Mouse (Mus musculus) limb, embryonic 11.5 days (tissue): ENCODE data around the gene Praf2. TPM values are rescaled to one million over a fixed set of nuclear protein-coding genes. Genes with fewer than 3 reads are reported as not detected.
"Not testable (repeated sequence)": the region's sequence is repeated elsewhere in the genome, so short reads cannot be mapped to it uniquely, and the experiment has no call there.

Source experiments
- ATAC-seq: fragments of 200-750 bp; cut with Nextera tagmentation; 2 replicates; pipeline ENCODE4 v1.8.0; 2017; ENCODE audit warnings: low read depth; ENCODE audit not compliant: insufficient number of reproducible peaks, low FRiP score, low TSS enrichment
- DNase-seq: peaks from one replicate; pipeline ENCODE4 v3.0.0-alpha.2; 2015; ENCODE audit warnings: low spot score
- H3K27ac ChIP-seq: fragments of 300-500 bp; sonication (generic); replicated peaks from 2 replicates; pipeline ENCODE4 v1.5.1; 2014; ENCODE audit warnings: low read depth, mild to moderate bottlenecking, low read length
- H3K27me3 ChIP-seq: fragments of 300-500 bp; sonication (generic); 2 replicates; pipeline ENCODE4 v1.6.1; 2014; ENCODE audit warnings: mild to moderate bottlenecking, low read length, mixed read lengths; ENCODE audit not compliant: control insufficient read depth, insufficient read depth
- H3K36me3 ChIP-seq: fragments of 300-500 bp; sonication (generic); 2 replicates; pipeline ENCODE4 v1.6.1; 2014; ENCODE audit warnings: mild to moderate bottlenecking, low read length, moderate library complexity, mixed read lengths; ENCODE audit not compliant: control insufficient read depth, insufficient read depth
- H3K4me1 ChIP-seq: fragments of 300-500 bp; sonication (generic); 2 replicates; pipeline ENCODE4 v1.6.1; 2014; ENCODE audit warnings: low read length, mixed read lengths; ENCODE audit not compliant: control insufficient read depth, insufficient read depth
- H3K4me2 ChIP-seq: fragments of 300-500 bp; sonication (generic); 2 replicates; pipeline ENCODE4 v1.6.1; 2014; ENCODE audit warnings: low read depth, mild to moderate bottlenecking, moderate library complexity; ENCODE audit not compliant: severe bottlenecking
- H3K4me3 ChIP-seq: fragments of 300-500 bp; sonication (generic); 2 replicates; pipeline ENCODE4 v1.5.1; 2014; ENCODE audit warnings: low read depth, low read length
- H3K9ac ChIP-seq: fragments of 300-500 bp; sonication (generic); 2 replicates; pipeline ENCODE4 v1.6.1; 2014; ENCODE audit warnings: mild to moderate bottlenecking, low read length
- H3K9me3 ChIP-seq: fragments of 300-500 bp; sonication (generic); 2 replicates; pipeline ENCODE4 v1.6.1; 2016; ENCODE audit warnings: low read length; ENCODE audit not compliant: control insufficient read depth
- WGBS: fragments of 180-500 bp; shearing (Covaris S2); extraction: QIAGEN DNeasy Blood & Tissue Kit; methylation state at CpG from one replicate; pipeline ENCODE4 v1.1.7; 2014; 5-methylcytosine and 5-hydroxymethylcytosine counted together
- polyA plus RNA-seq: library from polyadenylated mRNA; unstranded; fragments of >200 nt; fragmentation: Nextera tagmentation; extraction: Ambion mirVana; gene quantifications from 2 replicates; pipeline ENCODE4 v1.2.1, GENCODE M21; 2014

Gene Praf2
- polyA plus RNA-seq, 1 experiment from 2014 or later, result 99.5 TPM

GRCm38 (mm10) chrX:7696520-7696919, 31.7 kb upstream of the Praf2 start:
- Histone ChIP-seq H3K27me3 (no peaks in the 10 kb centered on the region), H3K9ac (no peak overlapping the region), H3K9me3 (no peaks in the 10 kb centered on the region), H3K4me3 (no peak overlapping the region), H3K4me2 (peak overlapping the region; percentile 20; the same call in 1 of the 2 replicates), H3K27ac (no peak overlapping the region), H3K36me3 (no peaks in the 10 kb centered on the region), H3K4me1 (no peaks in the 10 kb centered on the region)
- 34% methylated on average over 6 of the region's 6 CpGs for whole genome bisulfite sequencing
- DNase-seq (no peak), ATAC-seq (peak; percentile 26; the same call in 1 of the 2 replicates)

GRCm38 (mm10) chrX:7696954-7697381, 31.3 kb upstream of the Praf2 start, which contains the start of gene Gpkow:
Gene Gpkow, plus strand, starts transcription at chrX:7697131.
- WGBS, result 13% methylated on average over 33 of the region's 33 CpGs
- Histone ChIP-seq H3K27ac (no peak within 1 kb of the TSS), H3K4me2 (peak within 1 kb of the TSS; percentile 41)

GRCm38 (mm10) chrX:7713764-7714134, 14.5 kb upstream of the Praf2 start:
- peak; percentile 39 for ATAC-seq
- H3K4me2 ChIP-seq, result peak overlapping the region; percentile 35; the same call in 1 of the 2 replicates
- not testable (repeated sequence) for H3K9me3 ChIP-seq, DNase-seq, H3K9ac ChIP-seq, H3K27ac ChIP-seq, H3K4me1 ChIP-seq, H3K27me3 ChIP-seq, H3K36me3 ChIP-seq
- H3K4me3 ChIP-seq, result peak overlapping the region; percentile 27
- WGBS, result 30% methylated on average over 5 of the region's 12 CpGs

More at GRCm38 (mm10) chrX:7696954-7697381, 31.3 kb upstream of the Praf2 start, which contains the start of gene Gpkow:
- peak within 1 kb of the TSS; percentile 57 for H3K4me3 ChIP-seq
- H3K9ac ChIP-seq, result peak within 1 kb of the TSS; percentile 58
- ATAC-seq (peak; percentile 86), DNase-seq (peak; percentile 76)
- no peaks in the 10 kb centered on the region for H3K27me3 ChIP-seq
- no peaks in the 10 kb centered on the region for H3K9me3 ChIP-seq
- no peaks in the 10 kb centered on the region for H3K4me1 ChIP-seq
- no peaks in the 10 kb centered on the region for H3K36me3 ChIP-seq

- not testable (repeated sequence) for H3K27me3 ChIP-seq, H3K9ac ChIP-seq, H3K4me1 ChIP-seq, H3K9me3 ChIP-seq, H3K36me3 ChIP-seq, H3K27ac ChIP-seq
- Histone ChIP-seq H3K4me2 (peak within 1 kb of the TSS; percentile 35; the same call in 1 of the 2 replicates), H3K4me3 (peak within 1 kb of the TSS; percentile 27)
- ATAC-seq (peak; percentile 97), DNase-seq (peak; percentile 87)
- WGBS, result 18% methylated on average over 18 of the region's 60 CpGs
Observed at GRCm38 (mm10) chrX:7714135-7714899, 13.9 kb upstream of the Praf2 start, which contains the start of gene Wdr45. Gene Wdr45, plus strand, starts transcription at chrX:7714333.

- not testable (repeated sequence) for H3K9ac ChIP-seq, DNase-seq, H3K9me3 ChIP-seq, H3K36me3 ChIP-seq, H3K4me2 ChIP-seq, H3K4me3 ChIP-seq, H3K4me1 ChIP-seq, H3K27ac ChIP-seq, H3K27me3 ChIP-seq, ATAC-seq
- WGBS, result 52% methylated on average over 1 of the region's 1 CpGs
Observed at GRCm38 (mm10) chrX:7716058-7716457, 12.2 kb upstream of the Praf2 start.

- no peaks in the 10 kb centered on the region for H3K4me1 ChIP-seq
- ATAC-seq (peak; percentile 73), DNase-seq (peak; percentile 66)
- no peaks in the 10 kb centered on the region for H3K9me3 ChIP-seq
- 19% methylated on average over 22 of the region's 22 CpGs for WGBS
- no peaks in the 10 kb centered on the region for H3K36me3 ChIP-seq
- peak within 1 kb of the TSS; percentile 58 for H3K4me2 ChIP-seq
- H3K27ac ChIP-seq, result peak within 1 kb of the TSS; percentile 70; the same call in 1 of the 2 replicates
- no peaks in the 10 kb centered on the region for H3K27me3 ChIP-seq
- H3K9ac ChIP-seq, result peak within 1 kb of the TSS; percentile 56
- peak within 1 kb of the TSS; percentile 41 for H3K4me3 ChIP-seq
Observed at GRCm38 (mm10) chrX:7721514-7722281, 6.5 kb upstream of the Praf2 start, which contains the start of gene Gm45208. Gene Gm45208, plus strand, starts transcription at chrX:7722245.

- ATAC-seq (no peak), DNase-seq (no peak)
- no peaks in the 10 kb centered on the region for H3K9me3 ChIP-seq
- H3K4me1 ChIP-seq, result no peaks in the 10 kb centered on the region
- no peaks in the 10 kb centered on the region for H3K27me3 ChIP-seq
- H3K4me3 ChIP-seq, result peak overlapping the region; percentile 41
- peak overlapping the region; percentile 58 for H3K4me2 ChIP-seq
- no peaks in the 10 kb centered on the region for H3K36me3 ChIP-seq
- 0 out of 2 replicates have a peak overlapping the region, but pooled peaks have one; percentile 70 for H3K27ac ChIP-seq
- peak overlapping the region; percentile 56; the same call in 1 of the 2 replicates for H3K9ac ChIP-seq
- WGBS, result 14% methylated on average over 11 of the region's 11 CpGs
Observed at GRCm38 (mm10) chrX:7722282-7722611, 6.0 kb upstream of the Praf2 start.

- Histone ChIP-seq H3K36me3 (no peaks in the 10 kb centered on the region), H3K9ac (no peak overlapping the region), H3K4me3 (peak overlapping the region; percentile 41), H3K4me1 (no peaks in the 10 kb centered on the region), H3K27me3 (no peaks in the 10 kb centered on the region), H3K4me2 (peak overlapping the region; percentile 58), H3K27ac (no peak overlapping the region), H3K9me3 (no peaks in the 10 kb centered on the region)
- DNase-seq, result no peak
- 31% methylated on average over 4 of the region's 4 CpGs for WGBS
- ATAC-seq, result no peak
Observed at GRCm38 (mm10) chrX:7722691-7723090, 5.5 kb upstream of the Praf2 start.
